Mouse (Mus musculus): ENCODE data around the gene Dkk2. TPM values are rescaled to one million over a fixed set of nuclear protein-coding genes. Genes with fewer than 3 reads are reported as not detected.

Dkk2 gene
- polyA plus RNA-seq, 1 experiment: 0.17 TPM

GRCm38 (mm10) chr3:132084018-132084417 lies 1.1 kb upstream of the Dkk2 start:
- TF ChIP-seq SRF (IDR thresholded peaks at IDR 0.05; ENCODE audit: control insufficient read depth, insufficient read length, low read depth) (peak; percentile 31), REST (IDR thresholded peaks at IDR 0.05; ENCODE audit: insufficient read depth, insufficient read length) (no peak)
- no peak overlapping the region for H3ac ChIP-seq (ENCODE audit: control insufficient read depth, insufficient read length)
- no peak overlapping the region for H3K4me3 ChIP-seq
- no peak overlapping the region for H3K4me2 ChIP-seq (ENCODE audit: low read depth)
- no peaks in the 10 kb centered on the region for H3K36me3 ChIP-seq (ENCODE audit: control insufficient read depth, insufficient read depth)
- H3K27me3 ChIP-seq (ENCODE audit: control insufficient read depth, insufficient read depth, insufficient read length): no peaks in the 10 kb centered on the region
- H3K79me2 ChIP-seq (ENCODE audit: control insufficient read depth, insufficient read depth): no peaks in the 10 kb centered on the region

- no peaks in the 10 kb centered on the region for H3K79me2 ChIP-seq (ENCODE audit: control insufficient read depth, insufficient read depth)
- TF ChIP-seq MAX (IDR thresholded peaks at IDR 0.05; ENCODE audit: low read depth) (no peak), TCF12 (IDR thresholded peaks at IDR 0.05; ENCODE audit: insufficient read depth, poor library complexity, severe bottlenecking) (no peak), MYOG (IDR thresholded peaks at IDR 0.05; ENCODE audit: control insufficient read depth in 1 of 3, insufficient read depth in 1 of 3, insufficient read length in 2 of 3, low read depth in 2 of 3) (no peak), CEBPB (IDR thresholded peaks at IDR 0.05; ENCODE audit: insufficient read depth, poor library complexity, severe bottlenecking) (no peak), POLR2A (IDR thresholded peaks at IDR 0.05; ENCODE audit: insufficient read length, low read depth) (no peak), MYOD1 (IDR thresholded peaks at IDR 0.05; ENCODE audit: control insufficient read depth in 1 of 3, insufficient read length in 2 of 3, low read depth in 2 of 3) (no peak), SRF (IDR thresholded peaks at IDR 0.05; ENCODE audit: control insufficient read depth, insufficient read length, low read depth) (no peak), TCF3 (IDR thresholded peaks at IDR 0.05; ENCODE audit: insufficient read length, low read depth) (no peak)
- no peaks in the 10 kb centered on the region for H3K36me3 ChIP-seq (ENCODE audit: control insufficient read depth, insufficient read depth)
- H3ac ChIP-seq (ENCODE audit: control insufficient read depth, insufficient read length): no peak overlapping the region
- H3K4me2 ChIP-seq (ENCODE audit: low read depth): peak overlapping the region; percentile 97
- H3K27me3 ChIP-seq (ENCODE audit: control insufficient read depth, insufficient read depth, insufficient read length): no peaks in the 10 kb centered on the region
- peak overlapping the region; percentile 17 for H3K4me3 ChIP-seq
These were observed 412 bp upstream of the Dkk2 start for GRCm38 (mm10) chr3:132084680-132085079.

GRCm38 (mm10) chr3:132085823-132086350 lies 795 bp downstream of the Dkk2 start:
- Histone ChIP-seq H3K4me3 (peak overlapping the region; percentile 17), H3ac (ENCODE audit: control insufficient read depth, insufficient read length) (peak overlapping the region; percentile 48), H3K36me3 (ENCODE audit: control insufficient read depth, insufficient read depth) (no peaks in the 10 kb centered on the region), H3K79me2 (ENCODE audit: control insufficient read depth, insufficient read depth) (no peaks in the 10 kb centered on the region), H3K4me2 (ENCODE audit: low read depth) (peak overlapping the region; percentile 97), H3K27me3 (ENCODE audit: control insufficient read depth, insufficient read depth, insufficient read length) (no peaks in the 10 kb centered on the region)
- TF ChIP-seq POLR2AphosphoS2 (IDR thresholded peaks at IDR 0.05; ENCODE audit: insufficient read length, low read depth): no peak
- no peak for TF ChIP-seq CEBPB (IDR thresholded peaks at IDR 0.05; ENCODE audit: insufficient read depth, poor library complexity, severe bottlenecking)
- TF ChIP-seq POLR2A (IDR thresholded peaks at IDR 0.05; ENCODE audit: insufficient read length, low read depth): no peak
- TF ChIP-seq TCF12 (IDR thresholded peaks at IDR 0.05; ENCODE audit: insufficient read depth, poor library complexity, severe bottlenecking): no peak
- no peak for TF ChIP-seq TCF3 (IDR thresholded peaks at IDR 0.05; ENCODE audit: insufficient read length, low read depth)
- no peak for TF ChIP-seq SRF (IDR thresholded peaks at IDR 0.05; ENCODE audit: control insufficient read depth, insufficient read length, low read depth)
- TF ChIP-seq MYOD1 (IDR thresholded peaks at IDR 0.05; ENCODE audit: control insufficient read depth in 1 of 3, insufficient read length in 2 of 3, low read depth in 2 of 3): no peak
- TF ChIP-seq USF1 (IDR thresholded peaks at IDR 0.05; ENCODE audit: low read depth): no peak
- TF ChIP-seq MAX (IDR thresholded peaks at IDR 0.05; ENCODE audit: low read depth): no peak
- TF ChIP-seq E2F4 (IDR thresholded peaks at IDR 0.05; ENCODE audit: insufficient read depth): no peak
- TF ChIP-seq MYOG (IDR thresholded peaks at IDR 0.05; ENCODE audit: control insufficient read depth in 1 of 3, insufficient read depth in 1 of 3, insufficient read length in 2 of 3, low read depth in 2 of 3): no peak
- TF ChIP-seq REST (IDR thresholded peaks at IDR 0.05; ENCODE audit: insufficient read depth, insufficient read length): no peak

GRCm38 (mm10) chr3:132086461-132086860 lies 1.4 kb downstream of the Dkk2 start:
- no peaks in the 10 kb centered on the region for H3K27me3 ChIP-seq (ENCODE audit: control insufficient read depth, insufficient read depth, insufficient read length)
- no peaks in the 10 kb centered on the region for H3K36me3 ChIP-seq (ENCODE audit: control insufficient read depth, insufficient read depth)
- H3K4me2 ChIP-seq (ENCODE audit: low read depth): peak overlapping the region; percentile 97
- no peaks in the 10 kb centered on the region for H3K79me2 ChIP-seq (ENCODE audit: control insufficient read depth, insufficient read depth)
- H3ac ChIP-seq (ENCODE audit: control insufficient read depth, insufficient read length): no peak overlapping the region
- H3K4me3 ChIP-seq: no peak overlapping the region
- TF ChIP-seq E2F4 (IDR thresholded peaks at IDR 0.05; ENCODE audit: insufficient read depth): no peak
- no peak for TF ChIP-seq USF1 (IDR thresholded peaks at IDR 0.05; ENCODE audit: low read depth)
- no peak for TF ChIP-seq MAX (IDR thresholded peaks at IDR 0.05; ENCODE audit: low read depth)
- no peak for TF ChIP-seq REST (IDR thresholded peaks at IDR 0.05; ENCODE audit: insufficient read depth, insufficient read length)
- TF ChIP-seq SRF (IDR thresholded peaks at IDR 0.05; ENCODE audit: control insufficient read depth, insufficient read length, low read depth): no peak
- no peak for TF ChIP-seq TCF12 (IDR thresholded peaks at IDR 0.05; ENCODE audit: insufficient read depth, poor library complexity, severe bottlenecking)
- no peak for TF ChIP-seq MYOD1 (IDR thresholded peaks at IDR 0.05; ENCODE audit: control insufficient read depth in 1 of 3, insufficient read length in 2 of 3, low read depth in 2 of 3)
- TF ChIP-seq MYOG (IDR thresholded peaks at IDR 0.05; ENCODE audit: control insufficient read depth in 1 of 3, insufficient read depth in 1 of 3, insufficient read length in 2 of 3, low read depth in 2 of 3): no peak

- Histone ChIP-seq H3ac (ENCODE audit: control insufficient read depth, insufficient read length) (no peak overlapping the region), H3K36me3 (ENCODE audit: control insufficient read depth, insufficient read depth) (no peaks in the 10 kb centered on the region), H3K4me2 (ENCODE audit: low read depth) (peak overlapping the region; percentile 34), H3K79me2 (ENCODE audit: control insufficient read depth, insufficient read depth) (no peaks in the 10 kb centered on the region), H3K27me3 (ENCODE audit: control insufficient read depth, insufficient read depth, insufficient read length) (no peaks in the 10 kb centered on the region), H3K4me3 (no peak overlapping the region)
- TF ChIP-seq CEBPB (IDR thresholded peaks at IDR 0.05; ENCODE audit: insufficient read depth, poor library complexity, severe bottlenecking) (no peak), TCF3 (IDR thresholded peaks at IDR 0.05; ENCODE audit: insufficient read length, low read depth) (no peak), POLR2AphosphoS2 (IDR thresholded peaks at IDR 0.05; ENCODE audit: insufficient read length, low read depth) (no peak), SRF (IDR thresholded peaks at IDR 0.05; ENCODE audit: control insufficient read depth, insufficient read length, low read depth) (no peak), MAX (IDR thresholded peaks at IDR 0.05; ENCODE audit: low read depth) (no peak), MYOG (IDR thresholded peaks at IDR 0.05; ENCODE audit: control insufficient read depth in 1 of 3, insufficient read depth in 1 of 3, insufficient read length in 2 of 3, low read depth in 2 of 3) (no peak), TCF12 (IDR thresholded peaks at IDR 0.05; ENCODE audit: insufficient read depth, poor library complexity, severe bottlenecking) (no peak)
These were observed 2.0 kb downstream of the Dkk2 start for GRCm38 (mm10) chr3:132087011-132087486.
